Mouse (Mus musculus): Measurements from ENCODE around the gene Pramef25. TPM values are rescaled to one million over a fixed set of nuclear protein-coding genes. Genes with fewer than 3 reads are reported as not detected.

The Pramef25 gene
- polyA plus RNA-seq, 1 experiment from 2014 or later: not detected

Other genes starting within 250 kb of the Pramef25 start
- gene Gm13089, start 248.3 kb downstream of the Pramef25 start, polyA plus RNA-seq (2015; fragmentation: Nextera tagmentation; extraction: Ambion mirVana): not detected in 2 replicates
- not detected in 2 replicates for gene Gm13078, start 231.6 kb downstream of the Pramef25 start, polyA plus RNA-seq (2015; fragmentation: Nextera tagmentation; extraction: Ambion mirVana)
- not detected in 2 replicates for gene Gm13023, start 161.7 kb downstream of the Pramef25 start, polyA plus RNA-seq (2015; fragmentation: Nextera tagmentation; extraction: Ambion mirVana)
- not detected in 2 replicates for gene Gm13084, start 134.9 kb downstream of the Pramef25 start, polyA plus RNA-seq (2015; fragmentation: Nextera tagmentation; extraction: Ambion mirVana)
- gene Gm13103, start 104.5 kb downstream of the Pramef25 start, polyA plus RNA-seq (2015; fragmentation: Nextera tagmentation; extraction: Ambion mirVana): not detected in 2 replicates
- not detected in 2 replicates for gene Pramef6, start 50.6 kb downstream of the Pramef25 start, polyA plus RNA-seq (2015; fragmentation: Nextera tagmentation; extraction: Ambion mirVana)
- not detected in 2 replicates for gene Gm13101, start 15.9 kb upstream of the Pramef25 start, polyA plus RNA-seq (2015; fragmentation: Nextera tagmentation; extraction: Ambion mirVana)
- not detected in 2 replicates for gene Pramef17, start 43.4 kb upstream of the Pramef25 start, polyA plus RNA-seq (2015; fragmentation: Nextera tagmentation; extraction: Ambion mirVana)
- gene Pramel4, start 108.1 kb upstream of the Pramef25 start, polyA plus RNA-seq (2015; fragmentation: Nextera tagmentation; extraction: Ambion mirVana): not detected in 2 replicates
- gene Gm13102, start 155.5 kb upstream of the Pramef25 start, polyA plus RNA-seq (2015; fragmentation: Nextera tagmentation; extraction: Ambion mirVana): not detected in 2 replicates
- gene Oog3, start 211.6 kb upstream of the Pramef25 start, polyA plus RNA-seq (2015; fragmentation: Nextera tagmentation; extraction: Ambion mirVana): not detected in 2 replicates
- gene Oog2, start 239.7 kb upstream of the Pramef25 start, polyA plus RNA-seq (2015; fragmentation: Nextera tagmentation; extraction: Ambion mirVana): not detected in 2 replicates

Measured in lung, postnatal 0 days (tissue).